Mouse (Mus musculus): ENCODE data around the gene Gm20388. TPM values are rescaled to one million over a fixed set of nuclear protein-coding genes. Genes with fewer than 3 reads are reported as not detected.
A peak's percentile ranks its signal among the peaks of the same experiment; 100 is the strongest.

Gm20388 gene
- polyA plus RNA-seq, 1 experiment from 2014 or later = 1.4 TPM

GRCm38 (mm10) chr8:124392271-124393012 lies 4481.8 kb downstream of the Gm20388 start:
- no peaks in the 10 kb centered on the region for H3K36me3 ChIP-seq (ENCODE audit: control insufficient read depth, insufficient read depth)
- H3K9me3 ChIP-seq (replicated peaks; ENCODE audit: control insufficient read depth, low read length) = no peaks in the 10 kb centered on the region
- H3K27me3 ChIP-seq (ENCODE audit: control insufficient read depth, insufficient read depth, low read depth, low read length) = no peaks in the 10 kb centered on the region
- H3K4me2 ChIP-seq (ENCODE audit: low read depth, low read length) = no peak overlapping the region
- H3K4me3 ChIP-seq (ENCODE audit: low read depth, low read length) = no peak overlapping the region
- no peaks in the 10 kb centered on the region for H3K4me1 ChIP-seq (ENCODE audit: control insufficient read depth, low read depth, low read length)
- ATAC-seq (ENCODE audit: low read depth) = no peak
- WGBS (ENCODE audit: insufficient replicate concordance) = 56% methylated on average over 10 of the region's 10 CpGs
- no peak overlapping the region for H3K27ac ChIP-seq (ENCODE audit: low read length)
- H3K9ac ChIP-seq (ENCODE audit: low read depth, low read length) = no peak overlapping the region

- H3K4me3 ChIP-seq (ENCODE audit: low read depth, low read length) = no peak overlapping the region
- WGBS (ENCODE audit: insufficient replicate concordance) = 63% methylated on average over 5 of the region's 5 CpGs
- ATAC-seq (ENCODE audit: low read depth) = no peak
- no peaks in the 10 kb centered on the region for H3K27me3 ChIP-seq (ENCODE audit: control insufficient read depth, insufficient read depth, low read depth, low read length)
- no peak overlapping the region for H3K4me2 ChIP-seq (ENCODE audit: low read depth, low read length)
- no peak overlapping the region for H3K9ac ChIP-seq (ENCODE audit: low read depth, low read length)
- H3K36me3 ChIP-seq (ENCODE audit: control insufficient read depth, insufficient read depth) = no peaks in the 10 kb centered on the region
- H3K27ac ChIP-seq (ENCODE audit: low read length) = no peak overlapping the region
- H3K4me1 ChIP-seq (ENCODE audit: control insufficient read depth, low read depth, low read length) = no peaks in the 10 kb centered on the region
- H3K9me3 ChIP-seq (replicated peaks; ENCODE audit: control insufficient read depth, low read length) = no peaks in the 10 kb centered on the region
Measured at GRCm38 (mm10) chr8:124393013-124393412, 4482.4 kb downstream of the Gm20388 start.

GRCm38 (mm10) chr8:124393927-124394326 lies 4483.3 kb downstream of the Gm20388 start:
- H3K36me3 ChIP-seq (ENCODE audit: control insufficient read depth, insufficient read depth) = no peaks in the 10 kb centered on the region
- H3K27ac ChIP-seq (ENCODE audit: low read length) = no peak overlapping the region
- H3K9me3 ChIP-seq (replicated peaks; ENCODE audit: control insufficient read depth, low read length) = no peaks in the 10 kb centered on the region
- 66% methylated on average over 4 of the region's 4 CpGs for WGBS (ENCODE audit: insufficient replicate concordance)
- no peak overlapping the region for H3K4me2 ChIP-seq (ENCODE audit: low read depth, low read length)
- H3K27me3 ChIP-seq (ENCODE audit: control insufficient read depth, insufficient read depth, low read depth, low read length) = no peaks in the 10 kb centered on the region
- H3K9ac ChIP-seq (ENCODE audit: low read depth, low read length) = no peak overlapping the region
- no peak for ATAC-seq (ENCODE audit: low read depth)
- H3K4me3 ChIP-seq (ENCODE audit: low read depth, low read length) = no peak overlapping the region
- no peaks in the 10 kb centered on the region for H3K4me1 ChIP-seq (ENCODE audit: control insufficient read depth, low read depth, low read length)

- no peak overlapping the region for H3K27ac ChIP-seq (ENCODE audit: low read length)
Measured at GRCm38 (mm10) chr8:124394951-124395350, 4484.3 kb downstream of the Gm20388 start.

More at GRCm38 (mm10) chr8:124394951-124395350, 4484.3 kb downstream of the Gm20388 start:
- Histone ChIP-seq H3K27me3 (ENCODE audit: control insufficient read depth, insufficient read depth, low read depth, low read length) (no peaks in the 10 kb centered on the region), H3K9me3 (replicated peaks; ENCODE audit: control insufficient read depth, low read length) (no peaks in the 10 kb centered on the region), H3K4me2 (ENCODE audit: low read depth, low read length) (no peak overlapping the region), H3K4me3 (ENCODE audit: low read depth, low read length) (no peak overlapping the region), H3K4me1 (ENCODE audit: control insufficient read depth, low read depth, low read length) (no peaks in the 10 kb centered on the region), H3K36me3 (ENCODE audit: control insufficient read depth, insufficient read depth) (no peaks in the 10 kb centered on the region), H3K9ac (ENCODE audit: low read depth, low read length) (no peak overlapping the region)
- ATAC-seq (ENCODE audit: low read depth) = no peak
- WGBS (ENCODE audit: insufficient replicate concordance) = 78% methylated on average over 7 of the region's 7 CpGs

MicroRNAs within 50 kb of the gene (microRNA counts, 519-probe panel; counts per million panel counts)
- microRNA mmu-miR-1967 = 2,531 counts per million, percentile 67 among the panel's probes with 10 or more counts

Small RNA genes lying within 50 kb of the gene (microRNA-seq; reads per million reads assigned to microRNA genes)
- gene Gm22715 (not detected), gene Gm24366 (not detected), gene Gm27530 (not detected), gene Mir1967 (not detected), gene Mir6396 (not detected), gene Mir7079 (not detected), gene Mir7080 (not detected), gene Mir7237 (1.2 reads per million), gene Mir7687 (not detected)

Other genes starting within 250 kb of the Gm20388 start
- gene Wfdc1, start 244.5 kb upstream of the Gm20388 start, polyA plus RNA-seq (2015; fragmentation: Nextera tagmentation; extraction: Ambion mirVana) = 2.3 and 2.7 TPM in 2 replicates
- gene Atp2c2, start 210.8 kb upstream of the Gm20388 start, polyA plus RNA-seq (2015; fragmentation: Nextera tagmentation; extraction: Ambion mirVana) = 0.19 and 0.27 TPM in 2 replicates
- 4.1 and 4.7 TPM in 2 replicates for gene Tldc1, start 132.4 kb upstream of the Gm20388 start, polyA plus RNA-seq (2015; fragmentation: Nextera tagmentation; extraction: Ambion mirVana)
- 29.9 and 38.1 TPM in 2 replicates for gene Cotl1, start 70.3 kb upstream of the Gm20388 start, polyA plus RNA-seq (2015; fragmentation: Nextera tagmentation; extraction: Ambion mirVana)
- gene Klhl36, start 48.6 kb upstream of the Gm20388 start, polyA plus RNA-seq (2015; fragmentation: Nextera tagmentation; extraction: Ambion mirVana) = 4.3 and 4.4 TPM in 2 replicates
- 66.7 and 75.7 TPM in 2 replicates for gene Usp10, start 481 bp upstream of the Gm20388 start, polyA plus RNA-seq (2015; fragmentation: Nextera tagmentation; extraction: Ambion mirVana)
- 2.0 and 3.2 TPM in 2 replicates for gene Crispld2, start 81.6 kb downstream of the Gm20388 start, polyA plus RNA-seq (2015; fragmentation: Nextera tagmentation; extraction: Ambion mirVana)
- gene Zdhhc7, start 190.6 kb downstream of the Gm20388 start, polyA plus RNA-seq (2015; fragmentation: Nextera tagmentation; extraction: Ambion mirVana) = 12.9 TPM in 2 replicates
- 3.0 and 4.4 TPM in 2 replicates for gene 6430548M08Rik, start 203.3 kb downstream of the Gm20388 start, polyA plus RNA-seq (2015; fragmentation: Nextera tagmentation; extraction: Ambion mirVana)

All from liver, embryonic 16.5 days (tissue).